Mouse (Mus musculus): Measurements from ENCODE around the gene Praf2. TPM values are rescaled to one million over a fixed set of nuclear protein-coding genes. Genes with fewer than 3 reads are reported as not detected.

Gene Praf2
- 13.1 TPM for polyA plus RNA-seq (2014; fragmentation: Illumina TruSeq; extraction: RNeasy Lipid Tissue Mini Kit (QIAGEN cat#74804); ENCODE audit: low read depth, low replicate concordance)

DNA sequence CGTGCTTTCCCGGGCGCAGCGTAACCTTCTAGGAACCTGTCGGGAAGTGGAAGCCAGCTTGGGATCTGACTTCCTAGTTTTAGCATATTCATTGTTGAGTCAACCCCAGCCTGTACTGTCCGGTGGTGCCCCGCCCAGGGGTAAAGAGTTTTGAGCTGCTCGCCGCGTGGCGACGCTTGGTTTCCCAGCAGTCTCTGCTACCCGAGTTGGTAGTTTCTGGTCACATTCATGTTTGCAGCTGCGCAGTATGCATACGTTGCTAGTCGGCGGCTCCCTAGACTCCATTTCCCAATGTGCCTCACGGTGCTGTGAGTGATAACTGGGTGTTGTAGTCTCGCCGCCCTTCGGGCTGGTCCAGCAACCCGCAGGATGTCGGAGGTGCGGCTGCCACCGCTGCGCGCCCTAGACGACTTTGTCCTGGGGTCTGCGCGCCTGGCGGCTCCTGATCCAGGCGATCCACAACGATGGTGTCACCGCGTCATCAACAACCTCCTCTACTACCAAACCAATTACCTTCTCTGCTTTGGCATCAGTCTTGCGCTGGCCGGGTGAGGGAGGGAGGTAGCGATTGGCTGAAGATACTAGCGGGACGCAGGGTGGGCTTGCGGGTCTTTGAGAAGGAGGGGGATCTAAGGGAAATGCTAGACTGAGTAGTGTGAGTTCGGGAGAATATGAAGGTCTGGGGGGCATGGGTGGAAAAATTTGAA is at the start of gene Praf2:
TSS of gene Praf2 (plus strand) at position 225 of the 707 bp plus-strand sequence.

DNA sequence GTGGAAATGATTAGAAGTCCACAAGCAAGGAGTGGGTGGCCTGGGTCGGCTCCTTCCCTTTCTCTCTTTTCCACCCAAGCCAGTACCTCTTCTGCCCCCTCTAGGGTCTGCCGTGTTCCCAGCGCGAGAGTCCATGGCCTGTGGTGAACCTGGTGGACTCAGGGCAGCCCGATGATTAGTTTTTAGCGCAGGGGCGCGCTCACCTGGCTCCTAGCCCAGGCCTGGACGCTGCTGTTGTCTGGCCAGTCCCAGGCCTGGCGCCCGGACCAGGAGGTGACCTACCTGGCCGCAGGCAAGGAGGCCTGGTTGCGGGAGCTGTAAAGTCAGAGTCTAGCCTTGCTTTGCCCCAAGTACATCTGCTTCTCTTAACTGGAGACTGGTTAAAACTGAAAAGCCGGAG is 47.4 kb upstream of the Praf2 start, which contains the start of gene Magix:
TSS of gene Magix (minus strand) at position 388 of the 400 bp plus-strand sequence.

DNA sequence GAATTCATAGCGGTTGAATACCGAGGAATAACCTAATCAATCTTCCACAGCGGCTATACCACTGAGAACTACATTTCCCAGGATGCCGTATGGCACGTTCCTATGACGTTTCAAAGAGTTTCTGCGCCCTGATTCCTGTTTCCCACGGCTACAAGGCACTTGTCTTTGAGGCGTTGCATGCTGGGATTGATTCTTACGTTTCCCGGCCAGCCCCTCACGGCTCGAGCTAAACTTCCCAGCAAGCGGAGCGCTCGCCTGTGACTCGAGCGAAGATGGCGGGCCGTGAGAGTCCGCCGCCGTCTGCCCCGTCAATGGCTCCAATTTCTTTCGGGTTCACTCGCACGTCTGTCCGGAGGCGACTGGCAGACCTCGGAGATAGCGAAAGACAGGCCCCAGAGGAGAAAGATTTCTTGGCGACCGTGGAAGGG is 31.3 kb upstream of the Praf2 start, which contains the start of gene Gpkow:
TSS of gene Gpkow (plus strand) at position 178 of the 428 bp plus-strand sequence.

DNA sequence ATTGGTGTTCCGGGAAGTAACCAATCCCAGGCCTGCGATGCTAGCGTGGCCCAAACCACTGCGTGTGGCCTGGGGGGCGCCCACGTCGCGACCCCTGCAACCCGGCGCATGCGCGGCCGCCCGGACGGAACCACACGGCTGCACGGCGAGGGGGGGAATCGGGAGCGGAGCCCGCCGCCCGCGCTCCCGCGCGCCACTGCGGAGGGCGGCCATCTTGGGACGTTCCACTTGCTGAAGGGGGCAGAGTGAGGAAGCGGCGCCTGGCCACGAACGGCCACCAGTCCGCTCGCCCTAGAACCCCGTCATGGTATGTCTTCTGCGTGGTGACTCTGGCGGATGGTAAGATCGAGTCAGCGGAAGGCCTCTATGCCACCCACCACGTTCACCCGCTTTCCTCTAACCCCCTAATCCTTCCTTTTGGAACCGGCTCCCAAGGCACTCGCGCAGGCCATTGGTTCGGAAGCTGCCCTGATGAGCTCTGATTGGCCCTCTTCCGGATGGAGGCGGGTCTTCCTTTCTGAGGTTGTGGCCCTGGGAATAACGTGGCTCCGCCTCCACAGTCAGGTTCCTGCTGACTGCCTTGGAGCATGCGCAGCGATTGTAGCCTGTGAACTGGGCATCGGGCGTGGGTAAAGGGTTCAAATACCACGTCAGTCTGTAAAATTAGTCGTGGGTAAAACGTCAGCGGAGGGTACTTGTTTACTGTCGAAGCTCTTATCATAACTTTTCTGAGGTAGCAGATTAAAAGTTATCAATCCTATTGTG is 13.9 kb upstream of the Praf2 start, which contains the start of gene Wdr45:
TSS of gene Wdr45 (plus strand) at position 199 of the 765 bp plus-strand sequence.

DNA sequence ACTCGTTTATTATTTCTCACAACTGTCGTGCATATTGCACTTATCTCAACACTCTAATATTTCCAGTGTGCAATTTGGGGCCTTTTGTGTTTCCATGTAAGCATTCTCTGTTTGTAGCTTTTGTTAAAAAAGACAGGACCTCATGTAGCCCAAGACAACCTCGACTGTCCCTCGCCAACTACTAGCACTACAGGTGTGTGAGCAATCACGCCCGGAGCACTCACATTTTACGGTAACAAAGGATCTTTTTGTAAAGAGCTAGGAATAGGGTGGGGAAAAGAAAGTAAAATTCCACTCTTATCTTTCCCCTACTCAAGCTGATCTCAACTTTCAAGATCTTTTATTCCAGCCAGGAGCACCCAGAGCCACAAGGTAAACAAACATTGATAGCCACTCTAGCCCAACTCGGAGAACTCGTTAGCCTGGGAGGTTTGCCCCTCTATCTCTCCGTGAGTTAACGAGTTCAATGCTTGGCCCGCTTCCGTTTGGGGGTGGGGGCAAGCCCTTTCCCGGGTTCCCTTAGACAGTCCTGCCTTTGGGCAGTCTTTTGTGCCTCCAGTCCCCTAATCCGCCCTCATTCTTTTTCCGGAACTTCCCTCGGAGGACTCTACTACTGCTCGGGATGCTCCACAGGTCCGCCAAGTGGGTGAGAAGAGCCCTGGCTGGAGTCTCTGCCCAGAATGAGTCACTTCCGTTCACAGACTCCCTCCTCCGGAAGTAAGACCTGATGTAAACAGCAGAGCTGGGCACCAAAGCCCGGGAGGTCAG is 6.5 kb upstream of the Praf2 start, which contains the start of gene Gm45208:
TSS of gene Gm45208 (plus strand) at position 732 of the 768 bp plus-strand sequence.

DNA sequence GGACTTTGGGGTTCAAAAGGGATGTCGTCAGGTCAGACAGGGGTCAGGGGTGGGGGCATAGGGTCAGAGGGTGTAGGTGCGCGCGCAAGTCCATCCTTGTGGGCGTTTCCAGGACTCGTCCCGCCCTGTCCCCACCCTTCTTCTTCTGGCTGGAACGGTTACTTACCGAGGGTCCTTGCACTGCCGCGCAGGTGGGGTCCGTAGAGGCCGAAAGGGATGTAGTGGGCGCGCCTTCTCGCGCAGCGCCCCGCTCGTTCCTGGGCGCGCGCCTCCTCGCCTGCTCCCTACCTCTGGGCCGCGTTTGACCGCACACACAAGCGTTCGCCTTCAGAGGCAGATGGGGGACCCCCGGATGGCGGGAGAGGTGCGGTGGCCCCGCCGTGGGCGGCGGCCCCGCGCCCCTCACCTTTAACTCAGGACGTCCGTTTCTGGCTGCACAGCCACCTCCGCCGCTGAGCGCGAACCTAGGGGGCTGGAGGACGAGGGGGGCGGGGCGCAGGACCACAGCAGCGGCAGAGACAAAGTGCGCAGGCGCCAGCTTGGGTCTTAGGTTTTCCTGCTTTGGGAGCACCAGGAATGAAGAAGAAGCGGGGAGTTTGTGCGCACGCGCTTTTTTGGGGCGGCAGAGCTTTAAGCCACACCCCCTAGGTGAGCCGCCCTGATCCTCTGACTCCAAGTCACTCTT is 22.3 kb downstream of the Praf2 start, which contains the start of gene Ccdc120:
TSS of gene Ccdc120 (minus strand) at position 474 of the 685 bp plus-strand sequence.

DNA sequence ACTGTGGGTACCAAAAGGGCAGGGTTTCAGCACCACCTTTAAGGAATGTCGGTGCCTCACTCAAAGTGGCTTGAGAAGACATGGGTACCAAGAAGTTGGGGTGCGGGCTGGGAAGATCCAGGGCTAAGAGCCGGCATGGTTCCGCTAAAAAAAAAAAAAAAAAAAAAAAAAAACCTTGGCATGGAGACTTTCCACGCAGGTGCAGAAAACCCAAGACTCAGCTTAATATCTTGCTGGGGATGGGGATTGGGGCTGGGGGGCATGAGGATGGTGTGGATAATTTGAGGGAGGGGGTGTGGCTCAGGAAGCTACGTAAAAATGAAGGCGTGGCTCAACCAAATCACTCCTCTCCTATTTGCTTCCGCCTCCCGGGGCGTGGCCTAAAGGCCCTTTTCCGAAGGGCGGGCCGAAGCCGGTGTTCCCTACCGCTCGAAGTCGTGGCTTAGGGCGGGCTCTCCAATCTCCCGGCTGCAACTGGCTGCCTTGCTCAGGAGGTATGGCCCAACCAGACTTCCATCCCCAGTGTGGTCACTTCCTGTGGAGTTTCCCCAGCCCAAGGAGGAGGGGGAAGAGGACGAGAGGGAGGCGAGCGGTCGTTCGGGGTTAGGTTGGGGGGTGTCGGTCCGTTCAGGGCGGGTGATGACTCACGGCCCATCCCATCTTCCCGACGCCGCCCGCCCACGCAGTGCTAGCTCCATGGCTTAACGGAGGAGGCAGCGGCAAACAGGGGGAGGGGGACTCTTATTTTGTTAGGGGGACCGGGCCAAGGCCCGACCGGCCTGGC is 34.1 kb downstream of the Praf2 start, which contains the start of gene Tfe3:
TSS of gene Tfe3 (plus strand) at position 424 of the 784 bp plus-strand sequence.

Other genes starting within 250 kb of the Praf2 start
- gene Foxp3, start 154.8 kb upstream of the Praf2 start, polyA plus RNA-seq (2014; fragmentation: Illumina TruSeq; extraction: RNeasy Lipid Tissue Mini Kit (QIAGEN cat#74804); ENCODE audit: low read depth, low replicate concordance): not detected
- gene Ppp1r3f, start 154.2 kb upstream of the Praf2 start, polyA plus RNA-seq (2014; fragmentation: Illumina TruSeq; extraction: RNeasy Lipid Tissue Mini Kit (QIAGEN cat#74804); ENCODE audit: low read depth, low replicate concordance): 0.12 TPM
- 3.6 TPM for gene Ccdc22, start 122.9 kb upstream of the Praf2 start, polyA plus RNA-seq (2014; fragmentation: Illumina TruSeq; extraction: RNeasy Lipid Tissue Mini Kit (QIAGEN cat#74804); ENCODE audit: low read depth, low replicate concordance)
- gene Cacna1f, start 121.4 kb upstream of the Praf2 start, polyA plus RNA-seq (2014; fragmentation: Illumina TruSeq; extraction: RNeasy Lipid Tissue Mini Kit (QIAGEN cat#74804); ENCODE audit: low read depth, low replicate concordance): not detected
- gene Syp, start 90.0 kb upstream of the Praf2 start, polyA plus RNA-seq (2014; fragmentation: Illumina TruSeq; extraction: RNeasy Lipid Tissue Mini Kit (QIAGEN cat#74804); ENCODE audit: low read depth, low replicate concordance): 2.7 TPM
- gene Prickle3, start 71.2 kb upstream of the Praf2 start, polyA plus RNA-seq (2014; fragmentation: Illumina TruSeq; extraction: RNeasy Lipid Tissue Mini Kit (QIAGEN cat#74804); ENCODE audit: low read depth, low replicate concordance): 2.5 TPM
- gene Plp2, start 57.0 kb upstream of the Praf2 start, polyA plus RNA-seq (2014; fragmentation: Illumina TruSeq; extraction: RNeasy Lipid Tissue Mini Kit (QIAGEN cat#74804); ENCODE audit: low read depth, low replicate concordance): 24.5 TPM
- gene Magix, start 47.2 kb upstream of the Praf2 start, polyA plus RNA-seq (2014; fragmentation: Illumina TruSeq; extraction: RNeasy Lipid Tissue Mini Kit (QIAGEN cat#74804); ENCODE audit: low read depth, low replicate concordance): 4.0 TPM
- gene Gpkow, start 31.3 kb upstream of the Praf2 start, polyA plus RNA-seq (2014; fragmentation: Illumina TruSeq; extraction: RNeasy Lipid Tissue Mini Kit (QIAGEN cat#74804); ENCODE audit: low read depth, low replicate concordance): 39.1 TPM
- 9.5 TPM for gene Wdr45, start 14.1 kb upstream of the Praf2 start, polyA plus RNA-seq (2014; fragmentation: Illumina TruSeq; extraction: RNeasy Lipid Tissue Mini Kit (QIAGEN cat#74804); ENCODE audit: low read depth, low replicate concordance)
- gene Gm45208, start 6.2 kb upstream of the Praf2 start, polyA plus RNA-seq (2014; fragmentation: Illumina TruSeq; extraction: RNeasy Lipid Tissue Mini Kit (QIAGEN cat#74804); ENCODE audit: low read depth, low replicate concordance): not detected
- gene Ccdc120, start 22.5 kb downstream of the Praf2 start, polyA plus RNA-seq (2014; fragmentation: Illumina TruSeq; extraction: RNeasy Lipid Tissue Mini Kit (QIAGEN cat#74804); ENCODE audit: low read depth, low replicate concordance): 2.9 TPM
- 4.9 TPM for gene Tfe3, start 34.1 kb downstream of the Praf2 start, polyA plus RNA-seq (2014; fragmentation: Illumina TruSeq; extraction: RNeasy Lipid Tissue Mini Kit (QIAGEN cat#74804); ENCODE audit: low read depth, low replicate concordance)
- 15.7 TPM for gene Gripap1, start 61.3 kb downstream of the Praf2 start, polyA plus RNA-seq (2014; fragmentation: Illumina TruSeq; extraction: RNeasy Lipid Tissue Mini Kit (QIAGEN cat#74804); ENCODE audit: low read depth, low replicate concordance)
- gene Kcnd1, start 93.8 kb downstream of the Praf2 start, polyA plus RNA-seq (2014; fragmentation: Illumina TruSeq; extraction: RNeasy Lipid Tissue Mini Kit (QIAGEN cat#74804); ENCODE audit: low read depth, low replicate concordance): not detected
- gene Otud5, start 112.9 kb downstream of the Praf2 start, polyA plus RNA-seq (2014; fragmentation: Illumina TruSeq; extraction: RNeasy Lipid Tissue Mini Kit (QIAGEN cat#74804); ENCODE audit: low read depth, low replicate concordance): 22.2 TPM
- gene Pim2, start 149.8 kb downstream of the Praf2 start, polyA plus RNA-seq (2014; fragmentation: Illumina TruSeq; extraction: RNeasy Lipid Tissue Mini Kit (QIAGEN cat#74804); ENCODE audit: low read depth, low replicate concordance): 5.3 TPM
- gene Slc35a2, start 155.6 kb downstream of the Praf2 start, polyA plus RNA-seq (2014; fragmentation: Illumina TruSeq; extraction: RNeasy Lipid Tissue Mini Kit (QIAGEN cat#74804); ENCODE audit: low read depth, low replicate concordance): 6.8 TPM
- 13.5 TPM for gene Pqbp1, start 170.8 kb downstream of the Praf2 start, polyA plus RNA-seq (2014; fragmentation: Illumina TruSeq; extraction: RNeasy Lipid Tissue Mini Kit (QIAGEN cat#74804); ENCODE audit: low read depth, low replicate concordance)
- gene Timm17b, start 170.9 kb downstream of the Praf2 start, polyA plus RNA-seq (2014; fragmentation: Illumina TruSeq; extraction: RNeasy Lipid Tissue Mini Kit (QIAGEN cat#74804); ENCODE audit: low read depth, low replicate concordance): 3.1 TPM
- gene Gm10491, start 179.4 kb downstream of the Praf2 start, polyA plus RNA-seq (2014; fragmentation: Illumina TruSeq; extraction: RNeasy Lipid Tissue Mini Kit (QIAGEN cat#74804); ENCODE audit: low read depth, low replicate concordance): not detected
- gene Gm10490, start 181.1 kb downstream of the Praf2 start, polyA plus RNA-seq (2014; fragmentation: Illumina TruSeq; extraction: RNeasy Lipid Tissue Mini Kit (QIAGEN cat#74804); ENCODE audit: low read depth, low replicate concordance): not detected
- not detected for gene Pcsk1n, start 191.4 kb downstream of the Praf2 start, polyA plus RNA-seq (2014; fragmentation: Illumina TruSeq; extraction: RNeasy Lipid Tissue Mini Kit (QIAGEN cat#74804); ENCODE audit: low read depth, low replicate concordance)
- not detected for gene Eras, start 200.2 kb downstream of the Praf2 start, polyA plus RNA-seq (2014; fragmentation: Illumina TruSeq; extraction: RNeasy Lipid Tissue Mini Kit (QIAGEN cat#74804); ENCODE audit: low read depth, low replicate concordance)
- 6.0 TPM for gene Hdac6, start 219.4 kb downstream of the Praf2 start, polyA plus RNA-seq (2014; fragmentation: Illumina TruSeq; extraction: RNeasy Lipid Tissue Mini Kit (QIAGEN cat#74804); ENCODE audit: low read depth, low replicate concordance)
- not detected for gene Gata1, start 249.6 kb downstream of the Praf2 start, polyA plus RNA-seq (2014; fragmentation: Illumina TruSeq; extraction: RNeasy Lipid Tissue Mini Kit (QIAGEN cat#74804); ENCODE audit: low read depth, low replicate concordance)

Measured in kidney, adult 10 weeks (tissue).